Mouse (Mus musculus): ENCODE data around the gene Itpr1. TPM values are rescaled to one million over a fixed set of nuclear protein-coding genes. Genes with fewer than 3 reads are reported as not detected.

Itpr1 gene
- polyA plus RNA-seq, 1 experiment from 2014 or later = 3.5 TPM

GRCm38 (mm10) chr6:108252565-108253360, 39.9 kb downstream of the Itpr1 start:
- Histone ChIP-seq H3K4me2 (ENCODE audit: low read depth, low read length) (no peak overlapping the region), H3K36me3 (ENCODE audit: control insufficient read depth, insufficient read depth, low read length) (no peaks in the 10 kb centered on the region), H3K4me3 (ENCODE audit: low read depth, low read length) (no peak overlapping the region), H3K4me1 (ENCODE audit: control insufficient read depth, insufficient read depth, low read length) (no peaks in the 10 kb centered on the region), H3K27ac (ENCODE audit: low read depth, low read length) (no peak overlapping the region), H3K9me3 (ENCODE audit: control insufficient read depth, low read length) (no peaks in the 10 kb centered on the region), H3K9ac (replicated peaks; ENCODE audit: low read depth, low read length) (no peak overlapping the region), H3K27me3 (ENCODE audit: control insufficient read depth, insufficient read depth, low read length) (no peaks in the 10 kb centered on the region)
- WGBS = 86% methylated on average over 13 of the region's 13 CpGs
- no peak for ATAC-seq (ENCODE audit: low read depth)

DNA sequence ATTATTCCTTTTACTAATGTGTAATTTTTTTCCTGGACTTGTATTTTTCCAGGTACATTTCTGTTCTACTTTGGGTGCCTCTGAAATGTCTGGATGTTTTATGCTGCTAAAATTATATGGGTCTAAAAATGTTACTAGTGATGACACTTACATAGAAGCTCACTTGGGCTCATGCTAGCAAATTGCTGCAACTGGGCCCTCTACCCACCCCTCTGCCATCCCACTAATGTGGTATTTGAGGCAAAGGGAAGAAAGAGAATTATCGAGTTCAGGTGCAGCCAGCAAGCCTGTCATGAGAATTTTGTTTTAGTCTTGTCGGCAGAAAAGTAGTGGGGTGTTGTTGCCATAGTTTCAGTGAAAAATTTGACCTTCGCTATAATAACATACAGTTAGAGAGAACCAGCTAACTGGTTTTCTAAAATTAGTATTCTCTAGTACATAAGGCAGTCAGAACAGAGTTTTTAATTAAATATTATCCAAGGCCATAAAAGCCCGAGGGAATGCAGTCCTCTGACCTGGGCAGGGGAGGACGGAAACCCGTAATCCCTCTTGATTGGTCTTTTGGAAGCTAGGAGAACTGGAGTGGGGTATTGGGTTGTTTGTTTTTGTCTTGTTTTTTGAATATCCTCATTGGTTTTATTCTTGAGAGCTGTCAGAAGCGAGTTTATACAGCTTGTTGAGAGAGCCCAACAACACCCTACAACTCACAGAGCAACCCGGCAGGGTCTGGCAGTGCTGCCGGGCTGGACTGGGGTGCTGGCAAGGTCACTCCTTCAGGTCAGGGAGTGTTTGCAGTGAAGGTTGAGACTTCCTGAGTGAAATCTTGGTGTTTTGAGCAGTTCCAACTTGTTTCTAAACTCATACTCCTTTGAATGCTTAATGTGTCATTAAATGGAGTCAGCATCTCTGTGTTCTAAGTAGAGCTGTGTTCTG, 41.5 kb downstream of the Itpr1 start:
- WGBS = 83% methylated on average over 9 of the region's 9 CpGs

DNA sequence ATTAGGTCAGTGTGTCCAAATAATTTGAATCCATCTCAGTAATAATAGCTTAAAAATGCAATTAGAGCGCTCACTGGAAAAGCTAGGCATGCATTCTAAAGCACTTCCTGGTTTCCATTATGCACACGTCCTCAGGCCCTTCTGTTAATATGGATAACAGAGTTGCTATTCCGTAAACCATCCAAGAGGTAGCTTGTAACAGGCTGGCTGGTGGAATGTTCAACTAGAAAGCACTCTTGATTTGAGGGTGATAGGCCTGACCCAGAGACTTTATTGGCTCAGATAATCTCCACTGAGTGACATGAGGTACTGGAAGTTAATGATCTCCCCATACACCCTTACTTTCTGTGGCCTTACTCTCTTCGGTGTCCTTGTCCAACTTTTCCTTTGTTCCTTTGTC, 43.0 kb downstream of the Itpr1 start:
- ATAC-seq (ENCODE audit: low read depth) = no peak
- H3K4me1 ChIP-seq (ENCODE audit: control insufficient read depth, insufficient read depth, low read length) = no peaks in the 10 kb centered on the region
- H3K9ac ChIP-seq (replicated peaks; ENCODE audit: low read depth, low read length) = no peak overlapping the region
- H3K9me3 ChIP-seq (ENCODE audit: control insufficient read depth, low read length) = no peaks in the 10 kb centered on the region
- H3K4me3 ChIP-seq (ENCODE audit: low read depth, low read length) = no peak overlapping the region
- H3K27ac ChIP-seq (ENCODE audit: low read depth, low read length) = no peak overlapping the region
- no peak overlapping the region for H3K4me2 ChIP-seq (ENCODE audit: low read depth, low read length)
- no peaks in the 10 kb centered on the region for H3K36me3 ChIP-seq (ENCODE audit: control insufficient read depth, insufficient read depth, low read length)
- no peaks in the 10 kb centered on the region for H3K27me3 ChIP-seq (ENCODE audit: control insufficient read depth, insufficient read depth, low read length)
- 76% methylated on average over 4 of the region's 4 CpGs for WGBS

More for the DNA sequence above, 41.5 kb downstream of the Itpr1 start:
- Histone ChIP-seq H3K27me3 (ENCODE audit: control insufficient read depth, insufficient read depth, low read length) (no peaks in the 10 kb centered on the region), H3K4me1 (ENCODE audit: control insufficient read depth, insufficient read depth, low read length) (no peaks in the 10 kb centered on the region), H3K4me3 (ENCODE audit: low read depth, low read length) (no peak overlapping the region), H3K9me3 (ENCODE audit: control insufficient read depth, low read length) (no peaks in the 10 kb centered on the region), H3K4me2 (ENCODE audit: low read depth, low read length) (no peak overlapping the region), H3K36me3 (ENCODE audit: control insufficient read depth, insufficient read depth, low read length) (no peaks in the 10 kb centered on the region), H3K9ac (replicated peaks; ENCODE audit: low read depth, low read length) (no peak overlapping the region), H3K27ac (ENCODE audit: low read depth, low read length) (no peak overlapping the region)
- ATAC-seq (ENCODE audit: low read depth) = no peak

- Histone ChIP-seq H3K27ac (ENCODE audit: low read depth, low read length) (no peak overlapping the region), H3K4me3 (ENCODE audit: low read depth, low read length) (no peak overlapping the region), H3K9ac (replicated peaks; ENCODE audit: low read depth, low read length) (no peak overlapping the region), H3K27me3 (ENCODE audit: control insufficient read depth, insufficient read depth, low read length) (no peaks in the 10 kb centered on the region), H3K4me2 (ENCODE audit: low read depth, low read length) (no peak overlapping the region), H3K36me3 (ENCODE audit: control insufficient read depth, insufficient read depth, low read length) (no peaks in the 10 kb centered on the region), H3K9me3 (ENCODE audit: control insufficient read depth, low read length) (no peaks in the 10 kb centered on the region), H3K4me1 (ENCODE audit: control insufficient read depth, insufficient read depth, low read length) (no peaks in the 10 kb centered on the region)
- 85% methylated on average over 3 of the region's 3 CpGs for WGBS
- ATAC-seq (ENCODE audit: low read depth) = no peak
Observed at GRCm38 (mm10) chr6:108257225-108257624, 44.3 kb downstream of the Itpr1 start.

DNA sequence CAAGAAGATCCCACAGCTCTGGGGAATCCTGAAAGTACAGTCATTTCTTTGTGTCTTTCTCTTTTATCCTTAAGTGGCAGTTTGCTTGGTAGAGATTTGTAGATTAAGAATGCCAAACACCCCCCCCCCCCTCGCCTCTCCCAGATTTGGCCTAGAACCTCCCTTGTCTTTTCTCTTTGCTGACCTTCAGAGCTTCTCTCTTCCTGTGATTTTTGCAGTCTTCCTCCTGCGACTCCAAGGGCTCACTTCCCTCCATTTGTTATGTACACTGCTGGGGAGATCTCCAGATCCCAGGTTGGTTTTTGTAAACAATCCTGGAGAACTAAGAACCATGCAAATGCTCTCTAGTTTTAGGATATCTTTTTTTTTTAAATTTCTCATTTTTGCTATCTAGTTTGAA, 45.7 kb downstream of the Itpr1 start:
- H3K27me3 ChIP-seq (ENCODE audit: control insufficient read depth, insufficient read depth, low read length) = no peaks in the 10 kb centered on the region

DNA sequence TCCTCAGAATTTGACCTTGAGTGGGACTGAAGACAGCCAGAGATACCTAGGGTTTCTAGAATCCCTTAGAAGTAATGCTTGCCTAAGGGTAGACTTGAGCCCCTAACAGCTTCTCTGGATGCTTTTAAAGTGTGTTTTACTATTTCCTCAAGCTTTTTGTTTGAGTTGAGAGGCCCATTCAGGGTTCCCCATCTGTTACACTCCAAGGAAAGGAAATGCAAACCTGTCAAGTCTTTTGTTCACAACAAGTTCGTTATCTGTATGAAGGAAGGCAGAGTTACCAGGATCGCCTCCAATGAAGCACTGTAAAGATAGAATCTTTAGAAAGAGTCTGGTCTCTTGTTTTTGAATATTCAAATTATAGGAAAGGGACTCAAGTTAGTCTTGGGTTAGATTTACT, 46.8 kb downstream of the Itpr1 start:
- Histone ChIP-seq H3K4me2 (ENCODE audit: low read depth, low read length) (no peak overlapping the region), H3K4me3 (ENCODE audit: low read depth, low read length) (no peak overlapping the region), H3K36me3 (ENCODE audit: control insufficient read depth, insufficient read depth, low read length) (no peaks in the 10 kb centered on the region), H3K9ac (replicated peaks; ENCODE audit: low read depth, low read length) (no peak overlapping the region), H3K27ac (ENCODE audit: low read depth, low read length) (no peak overlapping the region), H3K9me3 (ENCODE audit: control insufficient read depth, low read length) (no peaks in the 10 kb centered on the region), H3K27me3 (ENCODE audit: control insufficient read depth, insufficient read depth, low read length) (no peaks in the 10 kb centered on the region), H3K4me1 (ENCODE audit: control insufficient read depth, insufficient read depth, low read length) (no peaks in the 10 kb centered on the region)
- ATAC-seq (ENCODE audit: low read depth) = no peak
- WGBS = 21% methylated on average over 2 of the region's 2 CpGs

More for the DNA sequence above, 45.7 kb downstream of the Itpr1 start:
- no peaks in the 10 kb centered on the region for H3K36me3 ChIP-seq (ENCODE audit: control insufficient read depth, insufficient read depth, low read length)
- no peaks in the 10 kb centered on the region for H3K4me1 ChIP-seq (ENCODE audit: control insufficient read depth, insufficient read depth, low read length)
- no peak overlapping the region for H3K4me3 ChIP-seq (ENCODE audit: low read depth, low read length)
- H3K9ac ChIP-seq (replicated peaks; ENCODE audit: low read depth, low read length) = no peak overlapping the region
- H3K27ac ChIP-seq (ENCODE audit: low read depth, low read length) = no peak overlapping the region
- H3K4me2 ChIP-seq (ENCODE audit: low read depth, low read length) = no peak overlapping the region
- H3K9me3 ChIP-seq (ENCODE audit: control insufficient read depth, low read length) = no peaks in the 10 kb centered on the region
- WGBS = 50% methylated on average over 2 of the region's 2 CpGs
- no peak for ATAC-seq (ENCODE audit: low read depth)

- H3K4me2 ChIP-seq (ENCODE audit: low read depth, low read length) = no peak overlapping the region
- no peak overlapping the region for H3K27ac ChIP-seq (ENCODE audit: low read depth, low read length)
- no peaks in the 10 kb centered on the region for H3K9me3 ChIP-seq (ENCODE audit: control insufficient read depth, low read length)
- no peak overlapping the region for H3K4me3 ChIP-seq (ENCODE audit: low read depth, low read length)
- no peaks in the 10 kb centered on the region for H3K36me3 ChIP-seq (ENCODE audit: control insufficient read depth, insufficient read depth, low read length)
- ATAC-seq (ENCODE audit: low read depth) = no peak
- no peaks in the 10 kb centered on the region for H3K4me1 ChIP-seq (ENCODE audit: control insufficient read depth, insufficient read depth, low read length)
- H3K9ac ChIP-seq (replicated peaks; ENCODE audit: low read depth, low read length) = no peak overlapping the region
- 85% methylated on average over 3 of the region's 3 CpGs for WGBS
- no peaks in the 10 kb centered on the region for H3K27me3 ChIP-seq (ENCODE audit: control insufficient read depth, insufficient read depth, low read length)
Observed at GRCm38 (mm10) chr6:108261506-108261905, 48.6 kb downstream of the Itpr1 start.

DNA sequence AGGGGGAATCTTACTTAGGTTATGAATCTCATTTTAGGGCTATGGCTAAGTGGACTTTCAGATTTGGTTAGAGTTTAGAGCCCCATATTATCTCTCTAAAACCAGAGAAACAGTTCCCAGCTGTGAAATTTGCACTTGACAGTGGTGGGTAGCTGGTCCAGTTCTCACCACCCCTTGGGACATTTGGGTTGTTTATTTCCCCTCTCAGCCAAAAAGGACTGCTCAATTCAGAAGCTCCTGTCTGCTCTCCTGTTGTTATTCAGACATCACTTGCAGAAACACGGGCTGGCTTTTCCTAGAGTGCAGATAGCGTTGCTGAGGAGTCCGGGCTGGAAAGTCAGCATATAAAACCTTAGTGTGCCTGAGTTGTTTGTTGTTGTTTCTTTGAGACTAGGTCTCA, 51.3 kb downstream of the Itpr1 start:
- WGBS = 77% methylated on average over 3 of the region's 3 CpGs
- Histone ChIP-seq H3K4me2 (ENCODE audit: low read depth, low read length) (no peak overlapping the region), H3K4me1 (ENCODE audit: control insufficient read depth, insufficient read depth, low read length) (no peaks in the 10 kb centered on the region), H3K27me3 (ENCODE audit: control insufficient read depth, insufficient read depth, low read length) (no peaks in the 10 kb centered on the region), H3K9ac (replicated peaks; ENCODE audit: low read depth, low read length) (no peak overlapping the region), H3K4me3 (ENCODE audit: low read depth, low read length) (no peak overlapping the region), H3K36me3 (ENCODE audit: control insufficient read depth, insufficient read depth, low read length) (no peaks in the 10 kb centered on the region), H3K27ac (ENCODE audit: low read depth, low read length) (no peak overlapping the region), H3K9me3 (ENCODE audit: control insufficient read depth, low read length) (no peaks in the 10 kb centered on the region)
- ATAC-seq (ENCODE audit: low read depth) = no peak

GRCm38 (mm10) chr6:108273451-108273850, 60.6 kb downstream of the Itpr1 start:
- Histone ChIP-seq H3K4me1 (ENCODE audit: control insufficient read depth, insufficient read depth, low read length) (no peaks in the 10 kb centered on the region), H3K36me3 (ENCODE audit: control insufficient read depth, insufficient read depth, low read length) (no peaks in the 10 kb centered on the region), H3K4me3 (ENCODE audit: low read depth, low read length) (no peak overlapping the region), H3K9ac (replicated peaks; ENCODE audit: low read depth, low read length) (no peak overlapping the region), H3K27me3 (ENCODE audit: control insufficient read depth, insufficient read depth, low read length) (no peaks in the 10 kb centered on the region), H3K27ac (ENCODE audit: low read depth, low read length) (no peak overlapping the region), H3K4me2 (ENCODE audit: low read depth, low read length) (no peak overlapping the region), H3K9me3 (ENCODE audit: control insufficient read depth, low read length) (no peaks in the 10 kb centered on the region)
- no peak for ATAC-seq (ENCODE audit: low read depth)
- WGBS = 68% methylated on average over 7 of the region's 7 CpGs
